Mouse (Mus musculus): ENCODE data around the gene H2-T24.
"Not testable (repeated sequence)": the region's sequence is repeated elsewhere in the genome, so short reads cannot be mapped to it uniquely, and the experiment has no call there.

The H2-T24 gene

DNA sequence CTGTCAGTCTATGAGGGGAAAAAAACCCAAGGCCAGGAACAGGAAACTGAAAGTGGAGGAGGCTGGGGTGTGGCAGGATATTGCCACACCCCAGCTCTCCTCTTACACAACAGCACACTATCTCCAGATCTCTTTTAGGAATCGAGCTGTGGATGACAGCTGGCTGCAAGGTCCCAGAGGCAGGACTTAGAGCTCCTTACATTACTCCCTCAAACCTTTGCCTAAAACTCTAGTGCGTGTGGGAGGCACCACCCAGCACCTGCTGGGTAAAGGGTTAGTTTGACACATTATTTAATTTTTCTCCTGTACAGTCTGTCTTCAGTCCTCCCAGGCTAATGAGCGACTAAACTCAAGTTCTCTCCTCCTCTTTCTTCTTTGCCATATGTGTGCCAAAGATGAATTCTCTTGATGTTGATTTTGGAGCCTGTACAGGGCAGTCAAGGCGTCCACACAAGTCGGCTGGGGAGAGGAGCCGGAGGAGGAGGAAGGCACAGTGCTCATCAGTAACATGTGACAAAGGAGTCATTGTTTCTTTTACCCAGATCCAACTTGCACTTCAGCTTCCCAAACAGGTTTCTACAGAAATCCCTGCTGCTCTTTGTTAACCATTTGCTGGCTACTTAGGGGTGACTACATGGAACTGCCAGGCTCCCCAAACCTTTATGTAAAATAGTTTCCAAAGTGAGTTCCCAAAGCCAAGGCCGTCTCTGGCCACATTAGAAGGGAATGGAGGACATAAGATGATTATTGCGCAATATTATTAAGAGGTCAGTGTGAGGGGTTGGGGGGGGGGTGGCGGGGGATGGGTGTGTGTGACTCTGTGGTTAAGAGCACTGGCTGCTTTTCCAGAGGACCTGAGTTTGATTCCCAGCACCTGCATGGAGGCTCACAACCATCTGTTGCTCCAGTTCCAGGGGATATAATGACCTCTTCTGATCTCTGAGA lies 3.6 kb upstream of the H2-T24 start:
- in situ Hi-C loops (cut with MboI), result no loop called here

- in situ Hi-C loops (cut with MboI), result no loop called here
These were observed 2.6 kb upstream of the H2-T24 start for GRCm38 (mm10) chr17:36022922-36023321.

DNA sequence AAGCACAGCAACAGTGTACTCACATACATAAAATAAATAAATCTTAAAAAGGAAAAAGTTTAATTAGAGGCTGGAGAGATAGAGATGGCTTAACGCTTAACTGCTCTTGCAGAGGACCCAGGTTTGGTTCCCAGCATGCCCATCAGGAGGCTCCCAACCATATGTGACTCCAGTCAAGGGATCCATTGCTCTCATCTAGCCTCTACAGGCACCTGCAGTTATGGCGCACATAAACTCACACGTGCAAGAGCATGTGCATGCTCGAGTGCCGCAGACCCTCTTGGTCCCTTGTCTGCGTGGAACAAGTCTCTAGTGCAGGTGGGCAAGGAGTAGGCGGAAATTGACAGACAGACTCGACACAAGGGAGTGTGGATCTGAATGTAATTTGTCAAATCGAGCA lies 1.7 kb upstream of the H2-T24 start:
- in situ Hi-C loops (cut with MboI), result no loop called here

DNA sequence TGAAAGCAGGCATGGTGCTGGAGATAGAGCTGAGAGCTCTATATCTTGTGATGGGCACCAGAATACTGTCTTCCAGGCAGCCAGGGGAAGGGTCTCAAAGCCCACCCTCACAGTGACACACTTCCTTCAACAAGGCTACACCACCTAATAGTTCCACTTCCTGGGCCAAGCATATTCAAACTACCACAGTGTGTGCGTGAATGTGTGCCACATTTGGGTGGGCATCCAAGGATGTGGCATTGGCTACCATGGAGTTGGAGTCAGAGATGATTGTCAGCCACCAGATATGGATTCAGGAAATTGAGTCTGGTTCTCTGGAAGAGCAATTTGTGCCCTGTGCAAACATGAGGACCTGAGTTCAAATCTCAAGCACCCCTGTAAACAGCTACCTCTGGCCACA lies 949 bp upstream of the H2-T24 start:
- in situ Hi-C loops (cut with MboI), result no loop called here

- in situ Hi-C loops (cut with MboI), result no loop called here
These were observed 841 bp downstream of the H2-T24 start for GRCm38 (mm10) chr17:36019519-36019918.

DNA sequence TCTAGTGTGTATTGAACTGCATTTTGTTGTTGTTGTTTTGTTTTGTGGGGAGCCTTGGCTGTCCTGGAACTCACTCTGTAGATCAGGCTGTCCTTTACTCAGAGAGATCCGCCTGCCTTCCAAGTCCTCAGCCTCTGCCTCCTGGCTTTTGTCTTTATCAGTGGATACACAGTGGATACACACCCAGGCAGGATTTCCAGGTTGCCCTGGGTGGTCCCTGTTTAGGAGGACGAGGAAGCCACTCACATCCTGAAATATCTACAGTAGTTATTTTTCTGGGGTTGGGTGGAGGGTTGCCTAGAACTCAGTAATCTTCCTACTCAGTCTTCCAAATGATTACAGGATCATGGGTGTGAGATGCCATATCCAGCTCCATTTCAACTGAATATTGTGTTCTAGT lies 1.4 kb downstream of the H2-T24 start:
- in situ Hi-C loops (cut with MboI), result no loop called here

- in situ Hi-C loops (cut with MboI), result no loop called here
These were observed 3.3 kb downstream of the H2-T24 start for GRCm38 (mm10) chr17:36017046-36017445.

DNA sequence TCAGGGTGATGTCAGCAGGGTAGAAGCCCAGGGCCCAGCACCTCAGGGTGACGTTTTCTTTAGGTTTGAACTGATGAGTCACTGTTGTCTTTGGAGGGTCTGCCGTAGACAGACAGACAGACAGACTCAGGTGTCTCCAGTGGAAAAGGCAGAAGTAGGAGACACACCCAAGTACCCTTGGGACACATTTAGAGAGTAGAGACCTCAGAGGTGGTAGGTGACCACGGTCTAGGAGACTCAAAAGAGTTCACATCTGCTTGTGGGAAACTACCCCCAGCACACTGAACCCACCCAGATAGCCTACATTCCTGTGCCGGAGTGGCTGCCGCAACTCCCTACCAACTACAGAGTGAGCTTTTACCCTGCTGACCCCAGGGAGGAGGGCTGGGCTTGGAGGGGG lies 5.4 kb downstream of the H2-T24 start:
- in situ Hi-C loops (cut with MboI), result no loop called here

DNA sequence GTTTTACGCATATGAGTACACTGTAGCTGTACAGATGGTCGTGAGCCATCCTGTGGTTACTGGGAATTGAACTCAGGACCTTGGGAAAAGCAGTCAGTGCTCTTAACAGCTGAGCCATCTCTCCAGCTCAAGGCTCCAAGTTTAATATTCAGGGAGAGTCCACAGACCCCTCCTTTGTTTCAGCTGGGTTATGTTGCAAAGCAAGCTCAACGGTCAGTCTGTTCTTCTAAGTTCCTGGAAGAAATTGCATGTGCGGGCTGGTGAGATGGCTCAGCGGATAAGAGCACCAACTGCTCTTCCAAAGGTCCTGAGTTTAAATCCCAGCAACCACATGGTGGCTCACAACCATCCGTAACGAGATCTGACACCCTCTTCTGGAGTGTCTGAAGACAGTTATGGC lies 16.0 kb downstream of the H2-T24 start:
- in situ Hi-C loops (cut with MboI), result not testable (repeated sequence)

DNA sequence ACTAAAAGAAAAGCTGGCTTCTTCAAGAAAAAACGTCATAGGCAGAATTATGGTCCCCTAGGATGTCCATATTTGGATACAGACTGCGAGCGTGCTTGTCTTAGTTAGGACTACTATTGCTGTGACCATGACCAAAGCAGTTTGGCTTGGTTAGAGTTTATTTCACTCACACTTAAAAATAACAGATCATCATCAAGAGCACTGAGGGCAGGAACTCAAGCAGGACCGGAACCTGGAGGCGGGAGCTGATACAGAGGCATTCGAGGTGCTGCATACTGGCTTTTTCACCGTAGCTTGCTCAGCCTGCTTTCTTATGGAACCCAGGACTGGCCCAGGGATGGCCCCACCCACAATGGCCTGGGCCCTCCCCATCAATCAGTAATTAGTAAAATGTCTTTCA lies 17.0 kb downstream of the H2-T24 start:
- in situ Hi-C loops (cut with MboI), result no loop called here

DNA sequence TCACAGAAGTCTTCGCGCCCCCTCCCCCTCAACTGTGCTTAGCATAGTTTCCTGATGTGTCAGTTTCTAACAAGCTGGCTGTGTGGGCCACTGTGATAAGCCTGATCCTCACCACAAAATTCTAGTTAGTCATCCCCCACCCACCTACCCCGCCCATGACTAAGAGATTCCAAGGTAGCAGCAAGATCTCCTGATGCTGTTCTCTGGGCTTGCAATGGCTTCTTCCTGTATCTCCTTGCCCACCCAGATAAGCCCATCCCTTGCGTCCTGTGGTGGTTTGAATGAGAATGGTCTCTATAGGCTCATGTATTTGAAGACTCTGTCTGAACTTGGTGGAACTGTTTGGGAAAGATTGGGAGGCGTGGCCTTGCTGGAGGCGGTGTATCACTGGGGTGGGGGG lies 18.4 kb downstream of the H2-T24 start:
- in situ Hi-C loops (cut with MboI), result no loop called here

DNA sequence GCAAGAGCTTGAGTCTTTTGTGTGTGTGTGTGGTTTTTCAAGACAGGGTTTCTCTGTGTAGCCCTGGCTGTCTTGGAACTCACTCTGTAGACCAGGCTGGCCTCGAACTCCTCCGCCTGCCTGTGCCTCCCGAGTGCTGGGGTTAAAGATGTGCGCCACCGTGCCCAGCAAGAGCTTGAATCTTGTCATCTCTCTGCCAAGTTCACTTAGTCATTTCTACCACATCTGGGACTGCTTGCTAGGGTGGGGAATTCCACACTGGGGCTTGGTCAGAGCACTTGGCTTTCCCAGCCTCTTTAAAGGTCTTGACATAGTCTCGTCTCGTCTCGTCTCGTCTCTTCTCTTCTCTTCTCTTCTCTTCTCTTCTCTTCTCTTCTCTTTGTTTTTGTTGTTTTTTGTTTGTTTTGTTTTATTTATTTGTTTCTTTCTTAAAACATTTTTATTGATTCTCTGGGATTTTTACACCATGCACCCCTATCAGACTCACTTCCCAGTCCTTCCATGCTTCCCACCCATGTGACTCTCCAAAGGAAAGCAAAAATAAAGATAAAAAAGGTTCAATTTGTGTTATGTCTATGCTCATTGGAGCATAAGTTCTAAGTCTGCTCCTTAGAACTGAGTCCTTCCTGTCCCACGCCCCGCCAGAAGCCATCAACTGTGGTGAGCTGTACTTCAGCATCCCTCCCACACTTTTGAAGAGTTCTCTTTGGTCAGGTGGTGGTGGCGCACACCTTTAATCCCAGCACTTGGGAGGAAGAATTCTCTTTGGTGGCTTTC lies 19.1 kb downstream of the H2-T24 start:
- in situ Hi-C loops (cut with MboI), result no loop called here

GRCm38 (mm10) chr17:36000349-36000748 lies 20.0 kb downstream of the H2-T24 start:
- in situ Hi-C loops (cut with MboI), result no loop called here

- in situ Hi-C loops (cut with MboI), result loop anchor here (10.0 kb wide), 2 partner anchors 45 to 165 kb away; partner anchors contain the start of genes Gm6034, H2-T22 and Tubb5
These were observed 21.0 kb downstream of the H2-T24 start for GRCm38 (mm10) chr17:35999356-35999755.

- in situ Hi-C loops (cut with MboI), result loop anchor here (10.0 kb wide), 2 partner anchors 46 to 164 kb away; partner anchors contain the start of genes Gm6034, H2-T22 and Tubb5
These were observed 21.6 kb downstream of the H2-T24 start for GRCm38 (mm10) chr17:35998545-35999305.

DNA sequence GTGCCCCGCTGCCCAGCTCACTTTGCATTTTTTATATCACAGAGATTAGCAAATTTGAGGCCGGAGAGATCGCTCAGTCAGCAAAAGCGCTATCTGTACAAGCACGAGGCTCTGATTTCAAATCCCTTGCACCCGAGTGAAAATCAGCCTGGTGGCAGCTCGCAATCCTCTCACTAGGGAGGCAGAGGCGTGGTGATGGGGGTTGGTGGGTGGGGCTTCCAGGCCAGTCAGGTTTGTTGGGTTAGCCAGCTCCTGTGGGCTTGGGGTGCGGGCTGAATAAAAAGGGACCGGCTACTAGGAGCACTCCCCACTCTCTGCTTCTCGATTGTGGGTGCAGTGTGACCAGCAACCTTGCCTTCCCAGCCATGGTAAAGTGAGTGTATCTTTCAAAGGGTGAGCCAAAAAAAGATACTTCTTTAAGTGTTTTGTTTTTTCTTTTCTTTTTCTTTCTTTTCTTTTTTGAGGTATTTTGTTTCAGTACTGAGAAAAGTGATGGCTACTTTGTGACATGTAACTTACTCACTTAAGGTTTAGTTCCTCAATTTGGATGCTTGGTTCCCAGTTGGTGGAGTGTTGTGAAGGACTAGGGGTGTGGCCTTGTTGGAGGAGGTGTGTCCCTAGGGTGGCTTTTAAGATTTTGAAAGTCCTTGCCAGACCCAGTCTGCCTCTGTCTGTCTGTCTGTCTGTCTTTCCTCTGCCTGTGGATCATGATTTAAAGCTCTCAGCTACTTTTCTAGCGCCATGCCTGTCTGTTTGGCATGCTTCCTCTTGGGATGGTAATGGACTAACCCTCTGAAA lies 22.4 kb downstream of the H2-T24 start:
- in situ Hi-C loops (cut with MboI), result loop anchor here (10.0 kb wide), 2 partner anchors 47 to 163 kb away; partner anchors contain the start of genes Gm6034, H2-T22 and Tubb5

DNA sequence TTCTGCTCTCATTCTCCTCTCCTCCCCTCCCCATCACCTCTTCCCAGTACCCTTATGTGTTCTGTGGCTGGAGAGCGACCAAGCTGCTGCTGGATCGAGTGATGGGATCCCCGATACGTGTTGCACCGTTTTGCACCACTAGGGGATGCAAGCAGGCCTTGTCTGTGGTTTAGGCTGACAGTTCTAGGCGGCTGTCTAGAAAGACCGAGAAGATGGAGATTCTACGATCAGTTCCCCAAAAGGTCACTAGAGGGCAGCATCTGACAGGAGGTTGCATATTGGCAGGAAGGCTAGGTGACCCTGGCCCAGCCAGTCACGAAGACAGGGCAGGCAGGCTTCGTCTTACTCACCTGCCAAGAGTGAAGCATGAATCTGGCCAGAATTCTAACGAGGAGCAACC lies 23.4 kb downstream of the H2-T24 start:
- in situ Hi-C loops (cut with MboI), result loop anchor here (10.0 kb wide), 2 partner anchors 48 to 162 kb away; partner anchors contain the start of genes Gm6034, H2-T22 and Tubb5

DNA sequence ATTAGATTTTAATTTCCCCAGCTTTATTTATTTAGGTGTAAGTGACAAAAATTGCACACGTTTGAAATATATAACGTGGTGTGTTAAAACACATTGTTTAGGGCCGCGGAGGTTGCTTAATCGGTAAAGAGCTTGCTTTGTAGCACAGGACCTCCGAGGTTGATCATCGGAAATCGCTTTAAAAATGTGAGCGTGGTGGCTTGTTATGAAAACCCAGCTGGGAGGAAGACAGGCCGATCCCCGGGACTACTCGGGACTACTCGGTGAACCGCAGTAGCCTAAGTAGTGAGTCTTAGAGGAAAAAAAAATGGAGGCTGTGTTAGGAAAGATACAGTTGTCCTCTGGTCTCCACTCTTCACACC lies 25.5 kb downstream of the H2-T24 start:
- in situ Hi-C loops (cut with MboI), result loop anchor here (10.0 kb wide), 2 partner anchors 50 to 160 kb away; partner anchors contain the start of genes Gm6034, H2-T22 and Tubb5

DNA sequence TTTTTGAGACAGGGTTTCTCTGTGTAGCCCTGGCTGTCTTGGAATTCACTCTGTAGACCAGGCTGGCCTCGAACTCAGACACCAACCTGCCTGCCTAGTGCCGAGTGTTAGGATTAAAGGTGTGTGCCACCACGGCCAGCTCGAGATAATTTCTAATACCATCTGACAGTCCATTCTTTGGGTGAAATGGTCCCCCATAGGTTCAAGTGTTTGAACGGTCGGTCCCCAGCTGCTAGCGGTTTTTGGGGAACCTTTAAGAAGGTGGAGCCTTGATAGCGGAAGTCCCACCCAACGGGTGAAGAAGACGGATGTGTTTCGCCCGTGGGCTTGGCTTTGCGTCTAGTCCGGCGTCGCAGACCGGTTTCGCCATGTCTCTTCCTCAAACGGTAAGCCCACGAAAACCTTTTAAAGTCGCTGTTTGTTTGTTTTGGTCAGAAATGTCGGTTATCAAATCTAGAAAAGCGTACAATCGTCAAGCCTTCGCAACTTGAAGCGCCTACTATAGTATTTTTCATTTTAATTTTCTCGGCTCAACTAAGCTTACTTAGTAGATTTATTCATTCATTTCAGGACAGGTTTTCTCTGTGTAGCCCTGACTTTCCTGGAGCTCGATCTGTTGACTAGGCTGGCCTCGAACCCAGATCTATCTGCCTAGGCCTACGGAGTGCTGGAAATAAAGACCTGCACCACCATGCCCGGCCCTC lies 26.0 kb downstream of the H2-T24 start:
- in situ Hi-C loops (cut with MboI), result loop anchor here (10.0 kb wide), 2 partner anchors 50 to 160 kb away; partner anchors contain the start of genes Gm6034, H2-T22 and Tubb5

DNA sequence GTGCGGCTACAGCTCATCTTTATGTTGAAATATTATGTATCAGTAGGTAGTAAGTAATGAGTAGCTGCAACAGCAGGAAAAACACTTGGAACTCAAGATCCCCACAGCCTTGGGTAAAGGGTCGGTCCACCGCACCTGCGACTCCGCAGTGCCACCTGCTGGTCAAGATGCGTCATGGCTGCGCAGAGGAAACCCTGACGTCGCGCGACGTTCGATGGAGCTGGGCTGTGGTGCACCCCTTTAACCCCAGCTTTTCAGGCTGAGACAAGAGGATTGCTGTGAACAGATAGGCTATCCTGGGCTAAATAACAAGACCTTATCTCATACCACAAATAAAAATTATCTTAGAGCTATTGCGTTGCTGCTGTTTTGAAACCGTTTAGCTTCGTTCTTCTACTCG lies 26.7 kb downstream of the H2-T24 start:
- in situ Hi-C loops (cut with MboI), result loop anchor here (10.0 kb wide), 2 partner anchors 51 to 159 kb away; partner anchors contain the start of genes Gm6034, H2-T22 and Tubb5
